Mouse (Mus musculus) embryonic facial prominence, embryonic 11.5 days (tissue): ENCODE measurements at regions not wholly inside any gene's neighbourhood (a gene's known extent, or its start where the extent isn't known, plus 50 kb on each side); places are given as distances from the start of the nearest gene placed in this dataset.

Source experiments
- ATAC-seq: fragments of 200-750 bp; cut with Nextera tagmentation; replicated peaks from 2 replicates; pipeline ENCODE4 v1.8.0; 2017; ENCODE audit warnings: low read depth; ENCODE audit not compliant: insufficient number of reproducible peaks, low FRiP score, low TSS enrichment
- DNase-seq: peaks from one replicate; pipeline ENCODE4 v3.0.0-alpha.2; 2015; ENCODE audit warnings: low spot score
- H3K27ac ChIP-seq: fragments of 300-500 bp; sonication (generic); replicated peaks from 2 replicates; pipeline ENCODE4 v1.5.1; 2014; ENCODE audit warnings: mild to moderate bottlenecking, low read depth, low read length, control low read depth
- H3K27me3 ChIP-seq: fragments of 300-500 bp; sonication (generic); 2 replicates; pipeline ENCODE4 v1.6.1; 2014; ENCODE audit warnings: mild to moderate bottlenecking, low read length, moderate library complexity, mixed read lengths; ENCODE audit not compliant: control insufficient read depth, insufficient read depth
- H3K36me3 ChIP-seq: fragments of 300-500 bp; sonication (generic); replicated peaks from 2 replicates; pipeline ENCODE4 v1.6.1; 2014; ENCODE audit warnings: low read depth, mild to moderate bottlenecking, low read length, moderate library complexity, mixed read lengths; ENCODE audit not compliant: control insufficient read depth, insufficient read depth
- H3K4me1 ChIP-seq: fragments of 300-500 bp; sonication (generic); 2 replicates; pipeline ENCODE4 v1.6.1; 2014; ENCODE audit warnings: low read length, mixed read lengths; ENCODE audit not compliant: control insufficient read depth, insufficient read depth
- H3K4me2 ChIP-seq: fragments of 300-500 bp; sonication (generic); 2 replicates; pipeline ENCODE4 v1.6.1; 2014; ENCODE audit warnings: low read depth, mild to moderate bottlenecking, control low read depth, low read length, moderate library complexity
- H3K4me3 ChIP-seq: fragments of 300-500 bp; sonication (generic); 2 replicates; pipeline ENCODE4 v1.5.1; 2014; ENCODE audit warnings: low read depth, low read length, control low read depth
- H3K9ac ChIP-seq: fragments of 300-500 bp; sonication (generic); replicated peaks from 2 replicates; pipeline ENCODE4 v1.6.1; 2014; ENCODE audit warnings: mild to moderate bottlenecking, control low read depth, low read length
- H3K9me3 ChIP-seq: fragments of 300-500 bp; sonication (generic); replicated peaks from 2 replicates; pipeline ENCODE4 v1.6.1; 2016; ENCODE audit warnings: mild to moderate bottlenecking, low read length, inconsistent platforms, mixed read lengths; ENCODE audit not compliant: control insufficient read depth
- WGBS: fragments of 180-500 bp; shearing (Covaris S2); extraction: QIAGEN DNeasy Blood & Tissue Kit; methylation state at CpG from one replicate; pipeline ENCODE4 v1.1.7; 2014; 5-methylcytosine and 5-hydroxymethylcytosine counted together

GRCm38 (mm10) chr4:152731988-152732387 is 254.3 kb upstream of the Kcnab2 start:
- no peaks in the 10 kb centered on the region for H3K36me3 ChIP-seq
- no peak overlapping the region for H3K4me2 ChIP-seq
- H3K4me1 ChIP-seq, result no peaks in the 10 kb centered on the region
- WGBS, result 75% methylated on average over 10 of the region's 10 CpGs
- no peak overlapping the region for H3K4me3 ChIP-seq
- no peaks in the 10 kb centered on the region for H3K9me3 ChIP-seq
- ATAC-seq, result no peak
- no peaks in the 10 kb centered on the region for H3K27me3 ChIP-seq
- H3K27ac ChIP-seq, result no peak overlapping the region
- DNase-seq, result peak; percentile 25
- no peak overlapping the region for H3K9ac ChIP-seq

DNA sequence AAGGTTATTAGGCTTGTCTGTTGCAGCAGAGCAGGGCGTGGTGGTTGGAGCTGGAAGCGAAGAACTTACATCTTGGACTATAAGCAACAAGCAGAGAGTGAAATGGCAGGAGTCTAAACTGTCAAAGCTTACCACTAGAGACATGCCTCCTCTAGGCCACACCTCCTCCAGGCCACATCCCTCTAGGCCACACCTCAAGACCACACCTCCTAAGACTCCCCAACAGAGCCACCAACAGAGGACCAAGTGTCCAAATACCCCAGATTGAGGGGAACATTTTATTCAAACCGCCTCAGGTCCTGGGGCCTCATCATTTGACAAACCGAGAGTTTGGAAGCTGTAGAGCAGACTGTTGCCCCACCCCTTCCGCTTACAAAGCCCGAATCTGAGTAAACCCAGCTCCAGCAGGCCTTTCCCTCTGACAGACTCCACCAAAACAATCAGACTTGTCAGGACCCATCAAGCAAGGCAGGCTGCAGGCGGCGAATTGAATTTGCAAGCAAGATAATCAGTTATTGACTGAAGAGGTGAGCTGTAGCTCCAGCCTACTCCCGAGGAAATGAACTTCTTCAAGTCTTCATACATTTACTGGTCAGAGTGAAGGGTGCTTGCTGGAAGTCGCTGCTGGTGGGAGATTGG is 253.5 kb upstream of the Kcnab2 start:
- H3K4me2 ChIP-seq, result no peak overlapping the region
- DNase-seq, result no peak

DNA sequence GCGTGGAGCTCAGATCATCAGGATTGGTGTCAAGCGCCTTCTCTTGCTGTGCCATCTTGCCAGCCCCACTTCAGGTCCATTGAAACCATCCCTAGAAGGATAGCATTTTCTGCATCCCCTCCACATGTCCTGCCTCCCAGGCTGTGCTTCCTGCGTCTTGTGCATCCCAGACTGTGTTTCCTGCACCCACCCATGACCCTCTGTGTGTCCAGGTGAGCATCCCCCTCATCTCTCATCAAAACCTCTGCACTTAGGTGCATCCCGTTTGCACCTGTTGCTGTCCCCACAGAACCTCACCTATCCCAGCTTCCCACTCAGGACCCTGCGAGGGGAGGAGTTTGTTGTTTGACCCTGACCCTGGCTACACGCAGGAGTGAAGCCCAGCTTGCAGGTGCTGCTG is 251.8 kb upstream of the Kcnab2 start:
- H3K4me2 ChIP-seq, result no peak overlapping the region
- no peaks in the 10 kb centered on the region for H3K9me3 ChIP-seq
- no peaks in the 10 kb centered on the region for H3K4me1 ChIP-seq
- no peak overlapping the region for H3K27ac ChIP-seq
- no peaks in the 10 kb centered on the region for H3K27me3 ChIP-seq
- no peak for DNase-seq
- no peak for ATAC-seq
- WGBS, result 83% methylated on average over 6 of the region's 6 CpGs
- H3K9ac ChIP-seq, result no peak overlapping the region
- no peaks in the 10 kb centered on the region for H3K36me3 ChIP-seq
- no peak overlapping the region for H3K4me3 ChIP-seq

More for the DNA sequence above, 253.5 kb upstream of the Kcnab2 start:
- H3K9ac ChIP-seq, result no peak overlapping the region
- H3K27me3 ChIP-seq, result no peaks in the 10 kb centered on the region
- H3K27ac ChIP-seq, result no peak overlapping the region
- H3K4me1 ChIP-seq, result no peaks in the 10 kb centered on the region
- ATAC-seq, result no peak
- 63% methylated on average over 10 of the region's 10 CpGs for WGBS
- no peaks in the 10 kb centered on the region for H3K9me3 ChIP-seq
- no peak overlapping the region for H3K4me3 ChIP-seq
- no peaks in the 10 kb centered on the region for H3K36me3 ChIP-seq

GRCm38 (mm10) chr4:152725881-152726280 is 248.2 kb upstream of the Kcnab2 start:
- H3K27me3 ChIP-seq, result no peaks in the 10 kb centered on the region
- H3K4me1 ChIP-seq, result no peaks in the 10 kb centered on the region
- no peak for DNase-seq
- H3K4me3 ChIP-seq, result no peak overlapping the region
- no peak overlapping the region for H3K9ac ChIP-seq
- no peak for ATAC-seq
- no peak overlapping the region for H3K27ac ChIP-seq
- H3K4me2 ChIP-seq, result no peak overlapping the region
- no peaks in the 10 kb centered on the region for H3K9me3 ChIP-seq
- H3K36me3 ChIP-seq, result no peaks in the 10 kb centered on the region
- 42% methylated on average over 5 of the region's 5 CpGs for WGBS

- Histone ChIP-seq H3K4me1 (no peaks in the 10 kb centered on the region), H3K4me2 (no peak overlapping the region), H3K27ac (no peak overlapping the region), H3K36me3 (no peaks in the 10 kb centered on the region), H3K9me3 (no peaks in the 10 kb centered on the region), H3K27me3 (no peaks in the 10 kb centered on the region), H3K4me3 (no peak overlapping the region), H3K9ac (no peak overlapping the region)
- WGBS, result 56% methylated on average over 6 of the region's 6 CpGs
- ATAC-seq (no peak), DNase-seq (no peak)
Measured at GRCm38 (mm10) chr4:152725423-152725822, 247.8 kb upstream of the Kcnab2 start.

DNA sequence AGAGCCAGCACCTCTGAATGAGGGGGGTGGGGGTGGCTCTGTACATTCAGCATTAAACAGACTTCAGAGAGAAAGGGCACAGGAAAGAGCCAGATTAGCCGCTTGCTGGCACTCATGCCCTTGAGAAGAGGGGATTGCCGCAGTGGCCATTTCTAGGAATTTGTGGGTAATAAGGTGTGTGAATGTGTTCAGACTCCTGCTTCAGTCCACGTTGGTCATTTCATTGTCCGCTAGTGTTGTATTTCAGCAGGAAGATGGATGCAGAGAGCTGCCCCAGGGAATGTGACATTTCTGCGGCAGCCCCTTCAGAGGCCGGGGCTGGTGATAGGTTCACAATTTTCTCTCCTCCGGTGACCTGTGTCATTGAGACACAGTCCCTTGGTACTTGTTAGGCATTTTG is 247.1 kb upstream of the Kcnab2 start:
- no peak for DNase-seq
- H3K36me3 ChIP-seq, result no peaks in the 10 kb centered on the region
- no peak for ATAC-seq
- H3K27ac ChIP-seq, result no peak overlapping the region
- H3K9me3 ChIP-seq, result no peaks in the 10 kb centered on the region
- H3K9ac ChIP-seq, result no peak overlapping the region
- no peak overlapping the region for H3K4me2 ChIP-seq
- H3K4me1 ChIP-seq, result no peaks in the 10 kb centered on the region
- 41% methylated on average over 7 of the region's 7 CpGs for WGBS
- H3K27me3 ChIP-seq, result no peaks in the 10 kb centered on the region
- no peak overlapping the region for H3K4me3 ChIP-seq

- DNase-seq (no peak), ATAC-seq (no peak)
Measured at GRCm38 (mm10) chr4:152724026-152724425, 246.4 kb upstream of the Kcnab2 start.

GRCm38 (mm10) chr4:152720528-152720927 is 242.9 kb upstream of the Kcnab2 start:
- Histone ChIP-seq H3K4me3 (no peak overlapping the region), H3K27me3 (no peaks in the 10 kb centered on the region), H3K36me3 (no peaks in the 10 kb centered on the region), H3K4me1 (no peaks in the 10 kb centered on the region), H3K4me2 (no peak overlapping the region), H3K9ac (no peak overlapping the region), H3K27ac (no peak overlapping the region), H3K9me3 (no peaks in the 10 kb centered on the region)
- ATAC-seq (no peak), DNase-seq (no peak)
- WGBS, result 89% methylated on average over 8 of the region's 8 CpGs

More at GRCm38 (mm10) chr4:152724026-152724425, 246.4 kb upstream of the Kcnab2 start:
- Histone ChIP-seq H3K9me3 (no peaks in the 10 kb centered on the region), H3K27ac (no peak overlapping the region), H3K4me2 (no peak overlapping the region), H3K27me3 (no peaks in the 10 kb centered on the region), H3K4me3 (no peak overlapping the region), H3K4me1 (no peaks in the 10 kb centered on the region), H3K36me3 (no peaks in the 10 kb centered on the region), H3K9ac (no peak overlapping the region)
- WGBS, result 56% methylated on average over 10 of the region's 10 CpGs
